Mouse (Mus musculus): ENCODE measurements around the gene Fbp1.

The Fbp1 gene

GRCm38 (mm10) chr13:62854666-62855065 is 33.4 kb downstream of the Fbp1 start:
- DNase-seq (ENCODE audit: low read depth, low spot score) = peak; percentile 30

- DNase-seq (ENCODE audit: low read depth, low spot score) = no peak
These were observed 54.7 kb downstream of the Fbp1 start for GRCm38 (mm10) chr13:62833341-62833740.

GRCm38 (mm10) chr13:62832239-62832638 is 55.8 kb downstream of the Fbp1 start:
- no peak for DNase-seq (ENCODE audit: low read depth, low spot score)

- DNase-seq (ENCODE audit: low read depth, low spot score) = peak; percentile 25
These were observed 72.4 kb downstream of the Fbp1 start for GRCm38 (mm10) chr13:62815705-62816104.

Measured in retina, adult 2 months (tissue).